Mouse (Mus musculus) lung, postnatal 0 days (tissue): Measurements from ENCODE around the gene Dgki. TPM values are rescaled to one million over a fixed set of nuclear protein-coding genes. Genes with fewer than 3 reads are reported as not detected.

Experiments
- ATAC-seq: fragments of 200-750 bp; cut with Nextera tagmentation; 2 replicates; pipeline ENCODE4 v1.8.0; 2017; ENCODE audit warnings: moderate library complexity
- DNase-seq: peaks from one replicate; pipeline ENCODE4 v3.0.0-alpha.2; 2016; ENCODE audit warnings: low spot score
- H3K27ac ChIP-seq: fragments of 300-500 bp; sonication (generic); 2 replicates; pipeline ENCODE4 v1.5.1; 2014; ENCODE audit warnings: antibody characterized with exemption, mild to moderate bottlenecking, low read length, mixed read lengths
- H3K27me3 ChIP-seq: fragments of 300-500 bp; sonication (generic); replicated peaks from 2 replicates; pipeline ENCODE4 v1.6.1; 2014; ENCODE audit warnings: low read length, mixed read lengths; ENCODE audit not compliant: insufficient read depth
- H3K36me3 ChIP-seq: fragments of 300-500 bp; sonication (generic); 2 replicates; pipeline ENCODE4 v1.6.1; 2014; ENCODE audit warnings: low read length, mixed read lengths; ENCODE audit not compliant: insufficient read depth
- H3K4me1 ChIP-seq: fragments of 300-500 bp; sonication (generic); 2 replicates; pipeline ENCODE4 v1.6.1; 2014; ENCODE audit warnings: antibody characterized with exemption, low read depth, low read length, mixed read lengths; ENCODE audit not compliant: insufficient read depth
- H3K4me2 ChIP-seq: fragments of 300-500 bp; sonication (generic); replicated peaks from 2 replicates; pipeline ENCODE4 v1.6.1; 2014; ENCODE audit warnings: low read depth, mild to moderate bottlenecking, low read length, moderate library complexity, mixed read lengths
- H3K4me3 ChIP-seq: fragments of 300-500 bp; sonication (generic); 2 replicates; pipeline ENCODE4 v1.5.1; 2014; ENCODE audit warnings: low read depth, low read length
- H3K9ac ChIP-seq: fragments of 300-500 bp; sonication (generic); replicated peaks from 2 replicates; pipeline ENCODE4 v1.6.1; 2014; ENCODE audit warnings: low read depth, mild to moderate bottlenecking
- H3K9me3 ChIP-seq: fragments of 300-500 bp; sonication (generic); 2 replicates; pipeline ENCODE4 v1.6.1; 2016; ENCODE audit warnings: low read length, mixed read lengths
- CTCF ChIP-seq: IDR thresholded peaks from 2 replicates; pipeline ENCODE4 v1.5.1; 2016; ENCODE audit warnings: antibody characterized with exemption, mild to moderate bottlenecking
- EP300 ChIP-seq: IDR thresholded peaks from 2 replicates; pipeline ENCODE4 v1.6.1; 2016; ENCODE audit warnings: antibody characterized with exemption, mild to moderate bottlenecking, control low read depth
- WGBS: fragments of 180-500 bp; shearing (Covaris S2); extraction: QIAGEN DNeasy Blood & Tissue Kit; methylation state at CpG from one replicate; pipeline ENCODE4 v1.1.7; 2014; 5-methylcytosine and 5-hydroxymethylcytosine counted together
- polyA plus RNA-seq: library from polyadenylated mRNA; unstranded; fragments of >200 nt; fragmentation: Nextera tagmentation; extraction: Ambion mirVana; gene quantifications from 2 replicates; pipeline ENCODE4 v1.2.1, GENCODE M21; 2015

The Dgki gene
- polyA plus RNA-seq, 1 experiment from 2014 or later, result 0.45 TPM

- Histone ChIP-seq H3K9ac (no peak overlapping the region), H3K27me3 (no peaks in the 10 kb centered on the region), H3K36me3 (no peaks in the 10 kb centered on the region), H3K9me3 (no peaks in the 10 kb centered on the region), H3K4me3 (no peak overlapping the region), H3K27ac (no peak overlapping the region), H3K4me1 (no peaks in the 10 kb centered on the region), H3K4me2 (no peak overlapping the region)
- ATAC-seq (no peak), DNase-seq (no peak)
- 67% methylated on average over 3 of the region's 3 CpGs for WGBS
- TF ChIP-seq CTCF (no peak), EP300 (no peak)
Measured at GRCm38 (mm10) chr6:37325076-37325475, 25.1 kb upstream of the Dgki start.

GRCm38 (mm10) chr6:37322641-37323040 lies 22.7 kb upstream of the Dgki start:
- Histone ChIP-seq H3K27ac (no peak overlapping the region), H3K9me3 (no peaks in the 10 kb centered on the region), H3K9ac (no peak overlapping the region), H3K27me3 (no peaks in the 10 kb centered on the region), H3K36me3 (no peaks in the 10 kb centered on the region), H3K4me3 (no peak overlapping the region), H3K4me1 (no peaks in the 10 kb centered on the region), H3K4me2 (no peak overlapping the region)
- TF ChIP-seq CTCF, result no peak
- TF ChIP-seq EP300, result no peak
- no peak for ATAC-seq
- DNase-seq, result no peak
- WGBS, result 90% methylated on average over 7 of the region's 7 CpGs

GRCm38 (mm10) chr6:37322088-37322487 lies 22.1 kb upstream of the Dgki start:
- DNase-seq, result no peak
- TF ChIP-seq EP300, result no peak
- TF ChIP-seq CTCF, result no peak
- no peak overlapping the region for H3K9ac ChIP-seq
- H3K4me2 ChIP-seq, result no peak overlapping the region
- H3K4me1 ChIP-seq, result no peaks in the 10 kb centered on the region
- no peaks in the 10 kb centered on the region for H3K9me3 ChIP-seq
- no peak for ATAC-seq
- 83% methylated on average over 9 of the region's 9 CpGs for WGBS
- H3K27ac ChIP-seq, result no peak overlapping the region
- H3K36me3 ChIP-seq, result no peaks in the 10 kb centered on the region
- no peak overlapping the region for H3K4me3 ChIP-seq
- H3K27me3 ChIP-seq, result no peaks in the 10 kb centered on the region

GRCm38 (mm10) chr6:37317904-37318303 lies 17.9 kb upstream of the Dgki start:
- WGBS, result 68% methylated on average over 5 of the region's 5 CpGs
- no peak overlapping the region for H3K9ac ChIP-seq
- H3K4me1 ChIP-seq, result no peaks in the 10 kb centered on the region
- H3K4me2 ChIP-seq, result no peak overlapping the region
- H3K9me3 ChIP-seq, result no peaks in the 10 kb centered on the region
- TF ChIP-seq CTCF (no peak), EP300 (no peak)
- H3K36me3 ChIP-seq, result no peaks in the 10 kb centered on the region
- H3K4me3 ChIP-seq, result no peak overlapping the region
- ATAC-seq (no peak), DNase-seq (no peak)
- H3K27ac ChIP-seq, result no peak overlapping the region
- no peaks in the 10 kb centered on the region for H3K27me3 ChIP-seq

GRCm38 (mm10) chr6:37315440-37315839 lies 15.5 kb upstream of the Dgki start:
- DNase-seq, result no peak
- Histone ChIP-seq H3K27ac (no peak overlapping the region), H3K4me2 (no peak overlapping the region), H3K9ac (no peak overlapping the region), H3K36me3 (no peaks in the 10 kb centered on the region), H3K4me1 (no peaks in the 10 kb centered on the region), H3K9me3 (no peaks in the 10 kb centered on the region), H3K4me3 (no peak overlapping the region), H3K27me3 (no peaks in the 10 kb centered on the region)
- TF ChIP-seq CTCF, result no peak
- TF ChIP-seq EP300, result no peak
- ATAC-seq, result no peak

- Histone ChIP-seq H3K27me3 (no peaks in the 10 kb centered on the region), H3K4me1 (no peaks in the 10 kb centered on the region), H3K4me2 (no peak overlapping the region), H3K4me3 (no peak overlapping the region), H3K9ac (no peak overlapping the region), H3K27ac (no peak overlapping the region), H3K36me3 (no peaks in the 10 kb centered on the region), H3K9me3 (no peaks in the 10 kb centered on the region)
- ATAC-seq, result no peak
- WGBS, result 69% methylated on average over 4 of the region's 4 CpGs
- TF ChIP-seq EP300 (no peak), CTCF (no peak)
- DNase-seq, result no peak
Measured at GRCm38 (mm10) chr6:37310601-37311000, 10.6 kb upstream of the Dgki start.

GRCm38 (mm10) chr6:37306616-37307015 lies 6.6 kb upstream of the Dgki start:
- no peak for DNase-seq
- no peak for ATAC-seq
- Histone ChIP-seq H3K4me2 (no peak overlapping the region), H3K9me3 (no peaks in the 10 kb centered on the region), H3K36me3 (no peaks in the 10 kb centered on the region), H3K27ac (no peak overlapping the region), H3K4me3 (no peak overlapping the region), H3K4me1 (no peaks in the 10 kb centered on the region), H3K27me3 (peaks cover 1% of the 10 kb centered on the region; the same call in 1 of the 2 replicates), H3K9ac (no peak overlapping the region)
- WGBS, result 80% methylated on average over 1 of the region's 1 CpGs
- TF ChIP-seq EP300 (no peak), CTCF (no peak)
